Mouse (Mus musculus) spleen, adult 2 months (tissue): ENCODE measurements around the gene Aqp6. TPM values are rescaled to one million over a fixed set of nuclear protein-coding genes. Genes with fewer than 3 reads are reported as not detected.

Experiments
- DNase-seq, 2 experiments: peaks; one replicate each; pipeline versions ENCODE4 v3.0.0 to v3.0.0-alpha.2; 2012 to 2021; ENCODE audit warnings: low spot score in 2 of 2, low read depth in 1 of 2
- H3K27ac ChIP-seq: fragments of 200-500 bp; 2 replicates; pipeline ENCODE4 v1.5.1; 2012; ENCODE audit warnings: low read length, inconsistent platforms; ENCODE audit not compliant: insufficient read depth
- H3K27me3 ChIP-seq: fragments of 200-500 bp; 2 replicates; pipeline ENCODE4 v1.6.1; 2012; ENCODE audit warnings: mild to moderate bottlenecking, moderate library complexity, low read length, inconsistent platforms; ENCODE audit not compliant: control insufficient read depth, insufficient read depth
- H3K36me3 ChIP-seq: fragments of 200-500 bp; 2 replicates; pipeline ENCODE4 v1.6.1; 2012; ENCODE audit warnings: mild to moderate bottlenecking, low read length, inconsistent platforms; ENCODE audit not compliant: control insufficient read depth, insufficient read depth
- H3K4me1 ChIP-seq: fragments of 200-500 bp; 2 replicates; pipeline ENCODE4 v1.6.1; 2011; ENCODE audit warnings: inconsistent platforms; ENCODE audit not compliant: control insufficient read depth, insufficient read depth, insufficient read length
- H3K4me3 ChIP-seq: fragments of 200-500 bp; 2 replicates; pipeline ENCODE4 v1.5.1; 2011; ENCODE audit warnings: mild to moderate bottlenecking, inconsistent platforms; ENCODE audit not compliant: insufficient read depth, insufficient read length; ENCODE audit errors: extremely low read depth
- CTCF ChIP-seq: fragments of 200-500 bp; IDR thresholded peaks from 2 replicates; pipeline ENCODE4 v1.5.1; 2011; ENCODE audit warnings: mild to moderate bottlenecking, inconsistent platforms; ENCODE audit not compliant: insufficient read depth, insufficient read length, insufficient replicate concordance; ENCODE audit errors: extremely low read depth
- POLR2A ChIP-seq: fragments of 200-500 bp; IDR thresholded peaks from 2 replicates; pipeline ENCODE4 v1.6.1; 2011; ENCODE audit warnings: low read depth, low read length, inconsistent platforms
- WGBS: fragments of 180-500 bp; shearing (Covaris S2); methylation state at CpG from one replicate; pipeline ENCODE4 v1.1.7; 2018; 5-methylcytosine and 5-hydroxymethylcytosine counted together
- polyA plus RNA-seq: library from polyadenylated mRNA; depleted of rRNA; stranded (reverse); fragments of >200 nt; gene quantifications from 2 replicates; pipeline ENCODE4 v1.2.3, GENCODE M21; 2012

The Aqp6 gene
- polyA plus RNA-seq, 1 experiment: not detected

DNA sequence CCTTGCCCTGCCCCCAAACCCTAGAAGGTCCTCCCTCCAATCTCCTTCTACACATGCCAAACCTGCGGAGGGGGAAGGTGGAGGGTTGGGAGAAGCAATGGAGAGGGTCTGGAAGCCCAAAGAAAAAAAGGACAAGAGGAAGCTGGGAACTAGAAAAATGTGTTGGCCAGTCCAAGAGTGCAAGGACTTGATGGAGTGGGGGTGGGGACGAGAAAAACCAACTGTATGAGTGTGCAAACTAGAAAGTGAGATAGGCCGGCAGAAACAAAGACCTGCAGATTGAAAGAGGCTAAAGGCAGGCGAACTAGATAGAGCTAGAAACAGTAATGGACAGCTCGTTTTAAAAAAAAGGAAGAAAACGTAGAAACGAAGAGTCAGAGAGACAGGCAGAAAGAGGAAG is 11.5 kb upstream of the Aqp6 start:
- Histone ChIP-seq H3K4me1 (no peaks in the 10 kb centered on the region; the same call in 1 of the 2 replicates), H3K4me3 (no peak overlapping the region), H3K27me3 (peaks cover 13% of the 10 kb centered on the region), H3K27ac (no peak overlapping the region), H3K36me3 (no peaks in the 10 kb centered on the region)
- TF ChIP-seq POLR2A (no peak), CTCF (no peak)
- 26% methylated on average over 7 of the region's 7 CpGs for WGBS
- DNase-seq: no peak

DNA sequence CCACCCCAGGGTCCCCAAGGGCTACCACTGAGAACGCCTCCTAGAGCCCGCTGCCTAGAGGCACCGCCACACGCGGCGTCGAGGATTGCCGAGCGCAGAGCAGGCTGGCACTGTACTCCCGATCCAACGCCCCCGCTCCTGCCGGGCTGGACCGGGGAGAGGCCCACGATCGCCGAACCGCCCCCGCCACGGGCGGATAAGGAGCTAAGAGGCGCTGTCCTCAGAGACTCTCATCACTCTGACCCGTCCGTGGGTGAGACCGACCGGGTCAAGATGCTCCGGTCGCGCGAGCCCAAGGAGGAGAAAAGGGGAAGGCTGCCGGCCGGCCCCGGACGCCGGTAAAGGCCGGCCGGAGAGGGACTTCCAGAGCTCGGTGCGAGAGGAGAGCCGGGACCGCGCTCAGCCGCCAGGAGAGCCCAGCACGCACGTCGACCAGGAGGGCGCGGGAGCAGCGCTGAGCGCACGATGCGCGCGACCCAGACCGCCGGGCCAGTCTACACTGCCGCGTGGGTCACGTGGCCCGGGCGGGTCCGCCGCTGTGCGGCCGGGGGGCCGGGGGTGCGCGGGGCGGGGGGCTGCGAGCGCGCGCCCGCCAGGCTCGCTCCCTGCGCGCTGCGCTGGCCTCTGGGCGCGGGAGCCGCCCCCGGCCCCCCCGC is 10.6 kb upstream of the Aqp6 start, which contains the start of gene Aqp5:
Gene Aqp5, plus strand, starts transcription at position 354 of the 656 bp plus-strand sequence.
- 5% methylated on average over 58 of the region's 83 CpGs for WGBS
- Histone ChIP-seq H3K27ac (no peak within 1 kb of the TSS), H3K27me3 (peaks cover 13% of the 10 kb centered on the region), H3K36me3 (no peaks in the 10 kb centered on the region), H3K4me3 (no peak within 1 kb of the TSS), H3K4me1 (no peaks in the 10 kb centered on the region; the same call in 1 of the 2 replicates)
- no peak for DNase-seq
- TF ChIP-seq CTCF (no peak), POLR2A (no peak)

DNA sequence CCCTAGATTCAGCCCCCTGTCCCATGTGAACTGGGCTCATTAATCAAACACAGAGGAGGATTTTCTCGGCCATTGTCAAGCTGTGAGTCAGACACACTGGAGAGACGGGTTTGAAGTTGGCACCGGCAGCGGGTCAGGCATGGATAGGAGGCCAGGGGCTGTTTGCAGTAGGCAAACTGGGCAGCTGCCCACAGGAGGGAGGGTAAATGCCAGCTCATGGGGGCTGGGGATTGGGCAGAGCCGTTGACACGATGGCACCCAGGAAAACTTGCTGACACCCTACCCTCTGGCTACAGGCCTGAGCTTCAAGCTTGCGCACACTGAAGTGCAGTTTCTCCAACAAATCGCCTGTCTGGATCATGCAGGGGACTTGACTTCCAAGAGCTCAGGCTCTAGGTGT is 9.0 kb upstream of the Aqp6 start:
- H3K27me3 ChIP-seq: peaks cover 13% of the 10 kb centered on the region
- no peak overlapping the region for H3K4me3 ChIP-seq
- 81% methylated on average over 8 of the region's 8 CpGs for WGBS

DNA sequence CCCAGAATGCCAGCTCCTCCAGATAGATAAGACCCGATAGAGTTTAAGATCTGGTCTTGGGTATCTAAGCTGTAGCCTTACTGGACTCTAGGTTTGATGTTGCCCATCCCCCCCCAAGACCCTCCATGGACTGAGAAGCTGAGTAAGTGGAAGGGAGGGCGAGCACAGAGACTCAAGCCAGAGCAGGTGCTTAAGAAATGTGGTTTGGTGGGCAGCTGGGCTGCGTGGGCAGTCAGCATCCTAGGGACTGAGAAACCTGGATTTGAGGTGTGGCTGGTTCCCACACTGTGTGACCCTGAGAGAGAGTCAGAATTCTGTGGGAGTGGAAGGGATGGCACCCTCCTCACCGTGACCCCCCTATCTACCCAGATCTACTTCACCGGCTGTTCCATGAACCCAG is 8.3 kb upstream of the Aqp6 start:
- no peaks in the 10 kb centered on the region for H3K36me3 ChIP-seq
- TF ChIP-seq POLR2A (no peak), CTCF (no peak)
- no peak for DNase-seq
- H3K4me1 ChIP-seq: no peaks in the 10 kb centered on the region; the same call in 1 of the 2 replicates
- H3K4me3 ChIP-seq: no peak overlapping the region
- H3K27ac ChIP-seq: no peak overlapping the region
- H3K27me3 ChIP-seq: peaks cover 13% of the 10 kb centered on the region
- 78% methylated on average over 5 of the region's 5 CpGs for WGBS

More for the DNA sequence above, 9.0 kb upstream of the Aqp6 start:
- no peak for TF ChIP-seq CTCF
- no peak for TF ChIP-seq POLR2A
- Histone ChIP-seq H3K27ac (no peak overlapping the region), H3K36me3 (no peaks in the 10 kb centered on the region), H3K4me1 (no peaks in the 10 kb centered on the region; the same call in 1 of the 2 replicates)
- DNase-seq: no peak

DNA sequence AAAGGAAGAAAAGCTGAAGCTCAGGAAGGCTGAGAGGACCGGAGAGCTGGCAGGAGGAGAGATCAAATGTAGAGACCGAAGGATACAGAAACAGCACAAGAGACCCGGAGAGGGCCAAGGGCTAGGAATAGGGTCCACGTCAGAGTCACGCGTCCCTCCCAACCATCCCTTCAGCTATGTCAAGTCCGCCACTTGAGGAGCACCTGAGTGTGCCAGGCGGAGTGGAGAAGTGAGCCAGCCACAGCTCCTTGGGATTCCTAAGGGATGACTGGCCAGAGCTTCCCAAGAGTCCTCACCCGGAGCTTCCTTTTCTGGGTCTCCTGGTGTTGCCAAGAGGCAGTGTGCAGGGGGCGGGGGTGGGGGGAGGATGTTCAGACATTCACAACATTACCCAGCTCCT is 6.2 kb upstream of the Aqp6 start:
- TF ChIP-seq POLR2A: no peak
- no peak for TF ChIP-seq CTCF
- Histone ChIP-seq H3K36me3 (no peaks in the 10 kb centered on the region), H3K27me3 (peaks cover 12% of the 10 kb centered on the region), H3K27ac (no peak overlapping the region), H3K4me1 (no peaks in the 10 kb centered on the region; the same call in 1 of the 2 replicates), H3K4me3 (no peak overlapping the region)
- DNase-seq: no peak
- WGBS: 78% methylated on average over 10 of the region's 10 CpGs

DNA sequence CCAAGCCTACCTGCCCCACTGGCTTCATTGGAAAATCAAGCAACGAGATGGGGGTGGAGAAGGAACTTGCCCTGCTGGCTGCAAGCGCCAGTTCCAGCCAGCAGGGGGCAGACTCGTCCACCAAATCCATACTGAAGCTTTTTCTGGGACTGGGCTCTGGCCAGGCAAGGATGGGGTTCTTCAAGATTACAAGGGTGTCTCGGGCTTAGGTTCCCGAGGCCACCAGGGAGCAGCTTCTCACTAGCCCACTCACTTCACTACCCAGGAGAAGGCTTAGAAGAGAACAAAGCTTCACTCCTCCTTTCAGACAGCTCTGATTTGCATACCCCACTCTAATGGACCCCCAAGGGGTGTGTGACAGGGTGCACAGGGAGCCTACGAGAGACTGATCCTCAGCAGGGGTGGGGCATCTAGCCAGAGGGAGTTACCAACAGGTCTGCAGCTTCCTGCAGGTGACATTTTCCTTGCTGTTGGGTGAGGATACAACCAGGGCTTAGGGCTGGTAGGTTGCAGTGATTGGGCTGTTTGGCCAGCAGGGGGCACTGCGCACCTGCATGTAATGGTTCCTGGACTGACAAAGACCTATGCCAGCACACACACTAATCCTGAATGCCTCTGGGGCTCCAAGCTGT is 5.0 kb upstream of the Aqp6 start:
- Histone ChIP-seq H3K27me3 (peaks cover 2% of the 10 kb centered on the region; the same call in 1 of the 2 replicates), H3K27ac (no peak overlapping the region), H3K36me3 (no peaks in the 10 kb centered on the region), H3K4me3 (no peak overlapping the region), H3K4me1 (no peaks in the 10 kb centered on the region)
- peak; percentile 95 for TF ChIP-seq CTCF
- no peak for TF ChIP-seq POLR2A
- WGBS: under 1% methylated on average over 7 of the region's 7 CpGs
- DNase-seq: peak; percentile 23 to 40

DNA sequence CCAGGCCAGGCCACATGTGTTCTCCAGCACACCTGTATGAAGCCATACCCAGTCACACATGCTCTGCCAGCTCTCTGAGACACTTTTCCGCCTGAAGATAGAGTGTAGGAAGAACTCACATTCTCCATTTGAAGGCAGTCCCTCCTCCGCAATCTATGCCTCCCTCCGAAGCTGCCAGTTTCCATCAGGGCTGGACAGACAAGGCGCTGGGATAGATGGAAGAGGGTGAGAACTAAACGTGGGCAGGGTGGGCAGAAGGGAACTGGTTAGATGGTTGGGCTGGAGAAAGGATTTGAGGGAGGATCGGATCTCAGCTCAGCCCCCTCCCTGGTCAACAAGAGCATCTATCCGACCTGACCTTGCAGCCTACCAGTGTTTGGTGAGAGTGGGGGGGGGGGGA is 4.4 kb upstream of the Aqp6 start:
- no peaks in the 10 kb centered on the region for H3K27me3 ChIP-seq
- no peaks in the 10 kb centered on the region for H3K4me1 ChIP-seq

More for the DNA sequence above, 4.4 kb upstream of the Aqp6 start:
- TF ChIP-seq POLR2A: no peak
- Histone ChIP-seq H3K27ac (no peak overlapping the region), H3K36me3 (no peaks in the 10 kb centered on the region), H3K4me3 (no peak overlapping the region)
- 61% methylated on average over 7 of the region's 7 CpGs for WGBS
- no peak for DNase-seq
